Mouse (Mus musculus) midbrain, postnatal 0 days (tissue): ENCODE measurements around the gene Ttf1. TPM values are rescaled to one million over a fixed set of nuclear protein-coding genes. Genes with fewer than 3 reads are reported as not detected.

ENCODE experiments used
- ATAC-seq: fragments of 200-750 bp; cut with Nextera tagmentation; 2 replicates; pipeline ENCODE4 v1.8.0; 2017; ENCODE audit warnings: moderate number of reproducible peaks, mild to moderate bottlenecking, moderate TSS enrichment, moderate library complexity; ENCODE audit not compliant: low FRiP score
- DNase-seq: peaks from one replicate; pipeline ENCODE4 v3.0.0-alpha.2; 2015; ENCODE audit warnings: low spot score
- H3K27ac ChIP-seq: fragments of 300-500 bp; sonication (generic); 2 replicates; pipeline ENCODE4 v1.5.1; 2014; ENCODE audit warnings: low read depth, mild to moderate bottlenecking, low read length, mixed read lengths
- H3K27me3 ChIP-seq: fragments of 300-500 bp; sonication (generic); 2 replicates; pipeline ENCODE4 v1.6.1; 2014; ENCODE audit warnings: low read length, control low read depth, mixed read lengths; ENCODE audit not compliant: insufficient read depth
- H3K36me3 ChIP-seq: fragments of 300-500 bp; sonication (generic); 2 replicates; pipeline ENCODE4 v1.6.1; 2014; ENCODE audit warnings: low read length, control low read depth, mixed read lengths; ENCODE audit not compliant: insufficient read depth
- H3K4me1 ChIP-seq: fragments of 300-500 bp; sonication (generic); 2 replicates; pipeline ENCODE4 v1.6.1; 2014; ENCODE audit warnings: mild to moderate bottlenecking, control low read depth, antibody characterized with exemption, low read length, mixed read lengths; ENCODE audit not compliant: insufficient read depth
- H3K4me2 ChIP-seq: fragments of 300-500 bp; sonication (generic); 2 replicates; pipeline ENCODE4 v1.6.1; 2014; ENCODE audit warnings: low read depth, mild to moderate bottlenecking, low read length, mixed read lengths; ENCODE audit not compliant: poor library complexity, severe bottlenecking
- H3K4me3 ChIP-seq: fragments of 300-500 bp; sonication (generic); 2 replicates; pipeline ENCODE4 v1.5.1; 2014; ENCODE audit warnings: low read depth, mild to moderate bottlenecking, low read length, moderate library complexity
- H3K9ac ChIP-seq: fragments of 300-500 bp; sonication (generic); replicated peaks from 2 replicates; pipeline ENCODE4 v1.6.1; 2014; ENCODE audit warnings: mild to moderate bottlenecking, low read length, moderate library complexity, mixed read lengths; ENCODE audit not compliant: poor library complexity, severe bottlenecking
- H3K9me3 ChIP-seq: fragments of 300-500 bp; sonication (generic); 2 replicates; pipeline ENCODE4 v1.6.1; 2016; ENCODE audit warnings: low read length, control low read depth
- CTCF ChIP-seq: IDR thresholded peaks from 2 replicates; pipeline ENCODE4 v1.5.1; 2016; ENCODE audit warnings: antibody characterized with exemption, mild to moderate bottlenecking
- WGBS: fragments of 180-500 bp; shearing (Covaris S2); extraction: QIAGEN DNeasy Blood & Tissue Kit; methylation state at CpG from one replicate; pipeline ENCODE4 v1.1.7; 2014; 5-methylcytosine and 5-hydroxymethylcytosine counted together
- polyA plus RNA-seq: library from polyadenylated mRNA; unstranded; fragments of >200 nt; fragmentation: Nextera tagmentation; extraction: Ambion mirVana; gene quantifications from 2 replicates; pipeline ENCODE4 v1.2.1, GENCODE M21; 2015
- total RNA-seq: library from RNA; depleted of rRNA; stranded (reverse); fragments of >200 nt; gene quantifications from 2 replicates; pipeline ENCODE4 v1.2.3, GENCODE M21; 2014; rRNA removed

Ttf1 gene
- total and polyA plus RNA-seq, 2 experiments from 2014 or later: 3.1 to 4.9 TPM

DNA sequence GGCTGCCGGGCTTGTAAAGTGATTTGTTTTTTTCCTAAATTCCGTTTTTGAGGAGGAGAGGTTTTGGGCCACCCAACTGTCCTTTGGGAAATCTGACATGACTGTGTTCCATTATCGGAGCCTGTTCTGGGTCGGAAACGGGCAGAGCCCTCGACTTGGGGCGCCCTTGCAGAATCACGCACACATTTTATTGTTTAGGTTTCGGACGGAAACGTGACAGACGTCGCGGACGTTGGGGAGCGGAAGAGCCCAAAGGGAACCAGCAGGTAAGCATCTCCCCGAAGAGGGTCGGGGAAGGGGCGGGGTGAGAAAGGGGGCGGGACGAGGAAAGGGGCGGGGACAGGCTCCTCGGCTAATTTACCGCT lies 64.5 kb downstream of the Ttf1 start:
- 0% methylated on average over 24 of the region's 24 CpGs for WGBS
- Histone ChIP-seq H3K9me3 (no peaks in the 10 kb centered on the region), H3K27me3 (no peaks in the 10 kb centered on the region), H3K36me3 (peaks cover 7% of the 10 kb centered on the region; the same call in 1 of the 2 replicates), H3K9ac (peak overlapping the region; percentile 81; the same call in 1 of the 2 replicates), H3K4me3 (peak overlapping the region; percentile 66), H3K4me1 (peaks cover 2% of the 10 kb centered on the region; the same call in 1 of the 2 replicates), H3K27ac (peak overlapping the region; percentile 86), H3K4me2 (peak overlapping the region; percentile 62)
- no peak for DNase-seq
- no peak for TF ChIP-seq CTCF
- ATAC-seq: no peak

DNA sequence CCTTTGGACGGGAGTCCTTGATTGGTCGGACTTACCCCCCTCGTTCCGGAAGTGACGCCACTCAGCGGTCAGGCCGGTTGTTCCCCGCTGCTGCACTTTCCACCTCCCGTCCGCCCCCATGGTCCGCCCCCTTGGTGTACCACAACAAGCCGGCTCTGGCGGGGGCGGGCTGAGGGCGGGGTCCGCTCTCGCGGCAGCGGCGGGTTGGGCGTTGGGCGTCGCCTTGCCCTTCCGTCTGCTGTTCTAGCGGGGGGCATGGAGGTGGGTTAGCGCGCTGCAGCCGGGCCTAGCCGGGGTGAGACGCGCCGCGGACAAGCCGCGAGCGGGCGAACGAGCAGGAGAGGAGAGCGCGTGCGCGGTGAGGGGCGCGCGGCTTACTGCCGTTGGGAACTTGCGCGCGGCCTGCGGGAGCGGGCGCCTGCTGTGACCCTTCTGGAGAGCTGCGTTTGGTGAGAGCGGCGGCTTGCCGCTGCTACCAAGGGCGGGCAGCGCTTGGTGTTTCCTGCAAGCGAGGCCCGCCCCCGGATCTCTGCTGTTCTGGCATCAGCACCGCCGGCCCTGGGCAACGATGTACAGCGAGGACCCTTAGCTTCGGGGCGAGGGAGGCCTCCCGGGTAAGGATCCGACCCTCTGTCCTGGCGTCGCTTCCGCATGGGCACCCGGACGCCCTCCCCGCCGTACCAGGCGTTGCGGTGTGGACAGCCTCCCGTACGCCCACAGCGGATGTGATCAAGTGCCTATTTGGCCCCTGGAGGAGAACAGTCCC lies 65.1 kb downstream of the Ttf1 start:
- peaks cover 11% of the 10 kb centered on the region for H3K36me3 ChIP-seq

DNA sequence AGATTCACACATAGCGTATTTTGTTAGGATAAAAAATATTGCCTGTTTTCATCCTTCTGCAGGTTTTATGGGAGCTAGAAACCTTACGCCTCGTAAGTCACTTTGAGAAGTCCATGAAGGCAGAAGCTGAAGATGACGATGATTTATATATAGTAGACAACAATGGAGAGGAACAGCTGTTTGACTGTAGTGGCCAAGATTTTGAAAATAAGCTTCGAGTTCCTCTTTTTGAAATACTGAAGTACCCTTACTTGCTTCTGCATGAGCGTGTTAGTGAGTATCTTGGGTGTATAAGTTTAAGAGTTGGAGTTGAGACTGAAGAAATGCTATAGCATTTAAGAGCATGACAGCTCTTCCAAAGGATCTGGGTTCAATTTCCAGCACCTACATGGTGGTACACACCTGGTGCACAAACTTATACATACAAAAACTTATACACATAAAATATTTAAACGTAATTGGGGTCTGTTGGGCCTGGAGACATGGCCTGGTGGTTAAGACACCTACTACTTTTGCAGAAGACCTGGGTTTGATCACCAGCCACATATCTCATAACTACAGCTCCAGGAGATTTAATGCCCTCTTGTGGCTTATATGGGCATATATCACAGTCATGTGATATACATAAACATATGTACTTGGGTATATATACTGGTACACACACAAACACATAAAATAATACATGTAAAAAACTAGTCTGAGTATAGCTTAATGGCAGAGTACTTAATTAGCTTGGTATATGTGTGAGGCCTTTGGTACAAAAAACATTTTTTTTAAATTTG lies 70.2 kb downstream of the Ttf1 start:
- peak; percentile 54 for TF ChIP-seq CTCF
- no peaks in the 10 kb centered on the region for H3K9me3 ChIP-seq
- H3K4me3 ChIP-seq: no peak overlapping the region
- no peak overlapping the region for H3K9ac ChIP-seq
- H3K27me3 ChIP-seq: no peaks in the 10 kb centered on the region
- 97% methylated on average over 7 of the region's 7 CpGs for WGBS
- ATAC-seq (no peak), DNase-seq (no peak)
- H3K4me2 ChIP-seq: no peak overlapping the region
- H3K36me3 ChIP-seq: peaks cover 31% of the 10 kb centered on the region
- peaks cover 2% of the 10 kb centered on the region; the same call in 1 of the 2 replicates for H3K4me1 ChIP-seq
- H3K27ac ChIP-seq: no peak overlapping the region

More for the DNA sequence above, 65.1 kb downstream of the Ttf1 start:
- Histone ChIP-seq H3K4me2 (peak overlapping the region; percentile 62), H3K9me3 (no peaks in the 10 kb centered on the region), H3K27ac (peak overlapping the region; percentile 86), H3K4me1 (peaks cover 2% of the 10 kb centered on the region; the same call in 1 of the 2 replicates), H3K27me3 (no peaks in the 10 kb centered on the region), H3K4me3 (peak overlapping the region; percentile 66), H3K9ac (peak overlapping the region; percentile 81)
- peak; percentile 20; the same call in 1 of the 2 replicates for TF ChIP-seq CTCF
- peak; percentile 99 for DNase-seq
- peak; percentile 98 for ATAC-seq
- WGBS: under 1% methylated on average over 64 of the region's 81 CpGs

DNA sequence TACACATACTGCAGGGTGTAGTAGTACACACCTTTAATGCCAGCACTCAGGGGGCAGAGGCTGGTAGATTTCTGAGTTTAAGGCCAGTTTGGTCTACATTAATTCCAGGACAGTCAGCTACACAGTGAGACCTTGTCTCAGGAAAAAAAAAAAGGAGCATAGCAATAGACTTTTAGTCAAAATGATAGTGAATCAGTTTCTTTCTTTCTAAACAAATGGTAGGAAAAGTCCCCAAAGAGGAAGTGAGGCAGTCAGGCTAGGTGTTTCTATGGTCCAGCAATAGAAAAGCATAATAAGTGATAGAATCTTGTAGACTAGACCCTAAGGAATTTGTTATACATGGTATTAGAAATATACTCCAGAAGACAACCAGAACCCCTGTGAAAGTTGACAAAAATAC lies 75.1 kb downstream of the Ttf1 start:
- no peak for TF ChIP-seq CTCF
- Histone ChIP-seq H3K27ac (no peak overlapping the region), H3K27me3 (no peaks in the 10 kb centered on the region), H3K36me3 (peaks cover 39% of the 10 kb centered on the region), H3K4me3 (no peak overlapping the region), H3K4me2 (no peak overlapping the region), H3K9ac (no peak overlapping the region), H3K9me3 (no peaks in the 10 kb centered on the region), H3K4me1 (no peaks in the 10 kb centered on the region)
- DNase-seq: no peak
- ATAC-seq: no peak

Other genes starting within 250 kb of the Ttf1 start
- 66.3 and 84.2 TPM in 2 replicates for gene Gtf3c4, start 219.9 kb upstream of the Ttf1 start, total RNA-seq
- gene Gtf3c4, start 219.9 kb upstream of the Ttf1 start, polyA plus RNA-seq: 13.7 and 15.0 TPM in 2 replicates
- gene Ddx31, start 219.9 kb upstream of the Ttf1 start, total RNA-seq: 18.2 and 18.5 TPM in 2 replicates
- gene Ddx31, start 219.9 kb upstream of the Ttf1 start, polyA plus RNA-seq: 8.3 and 10.3 TPM in 2 replicates
- gene Barhl1, start 143.6 kb upstream of the Ttf1 start, total RNA-seq: 36.8 and 49.0 TPM in 2 replicates
- 36.8 and 36.9 TPM in 2 replicates for gene Barhl1, start 143.6 kb upstream of the Ttf1 start, polyA plus RNA-seq
- 1.0 and 3.3 TPM in 2 replicates for gene Cfap77, start 5.2 kb upstream of the Ttf1 start, total RNA-seq
- gene Cfap77, start 5.2 kb upstream of the Ttf1 start, polyA plus RNA-seq: 1.2 and 1.3 TPM in 2 replicates
- 43.2 and 75.4 TPM in 2 replicates for gene Setx, start 63.9 kb downstream of the Ttf1 start, total RNA-seq
- 13.0 and 16.8 TPM in 2 replicates for gene Setx, start 63.9 kb downstream of the Ttf1 start, polyA plus RNA-seq
- 52.4 and 52.6 TPM in 2 replicates for gene Ntng2, start 192.7 kb downstream of the Ttf1 start, total RNA-seq
- 7.9 and 8.7 TPM in 2 replicates for gene Ntng2, start 192.7 kb downstream of the Ttf1 start, polyA plus RNA-seq